Mouse (Mus musculus): ENCODE measurements around the gene Kcnma1. TPM values are rescaled to one million over a fixed set of nuclear protein-coding genes. Genes with fewer than 3 reads are reported as not detected.

Kcnma1 gene
- polyA plus RNA-seq, 1 experiment, result 0.29 TPM

DNA sequence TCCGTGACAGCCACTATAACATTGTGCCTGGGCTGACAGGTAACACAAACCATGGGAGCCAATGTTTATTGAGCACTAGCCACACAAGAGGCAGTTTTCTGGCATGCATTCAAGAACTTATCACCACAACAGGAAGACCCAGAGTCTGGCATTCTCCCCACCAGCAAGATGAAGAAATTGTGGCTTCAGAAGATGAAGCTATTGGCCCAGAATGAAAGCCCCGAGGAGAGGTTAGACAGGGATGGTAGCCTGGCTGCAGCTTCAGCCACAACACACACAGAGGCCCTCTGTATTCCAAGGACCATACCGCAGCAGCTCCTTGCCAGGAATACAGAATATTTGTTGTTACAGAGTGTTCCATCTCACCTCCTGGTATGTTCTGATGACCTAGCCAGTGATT lies 221.6 kb downstream of the Kcnma1 start:
- Histone ChIP-seq H3K4me1 (ENCODE audit: control insufficient read depth, insufficient read depth, insufficient read length) (no peaks in the 10 kb centered on the region), H3K27ac (ENCODE audit: insufficient read depth, low read length) (no peak overlapping the region), H3K27me3 (ENCODE audit: control insufficient read depth, insufficient read depth, low read length) (no peaks in the 10 kb centered on the region), H3K4me3 (ENCODE audit: extremely low read depth, insufficient read depth, insufficient read length) (no peak overlapping the region), H3K36me3 (ENCODE audit: control insufficient read depth, insufficient read depth, low read length) (no peaks in the 10 kb centered on the region)
- TF ChIP-seq POLR2A (IDR thresholded peaks at IDR 0.05; ENCODE audit: low read depth, low read length) (no peak), CTCF (IDR thresholded peaks at IDR 0.05; ENCODE audit: extremely low read depth, insufficient read depth, insufficient read length, insufficient replicate concordance) (no peak)
- 40% methylated on average over 3 of the region's 3 CpGs for WGBS
- no peak for DNase-seq (ENCODE audit: low read depth in 1 of 2, low spot score in 2 of 2)

DNA sequence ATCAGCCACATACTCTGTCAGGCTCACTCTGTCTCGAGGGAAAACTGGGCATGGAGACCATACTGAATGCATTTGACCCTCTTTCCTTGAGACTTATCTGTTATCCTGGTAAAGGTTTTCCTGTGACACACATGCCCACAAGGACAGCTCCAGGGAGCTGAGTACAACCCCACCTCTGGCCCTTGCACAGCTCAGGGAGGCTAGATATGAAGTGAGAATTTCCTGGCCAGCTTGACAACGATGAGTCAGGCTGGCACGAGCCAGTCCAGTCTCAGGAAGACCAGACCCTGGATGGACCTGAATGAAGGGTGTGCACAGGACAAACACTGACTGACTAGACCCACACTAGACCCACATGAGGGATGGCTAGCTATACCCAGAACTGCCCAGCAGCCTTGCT lies 222.2 kb downstream of the Kcnma1 start:
- WGBS, result 52% methylated on average over 3 of the region's 3 CpGs
- no peaks in the 10 kb centered on the region for H3K36me3 ChIP-seq (ENCODE audit: control insufficient read depth, insufficient read depth, low read length)
- H3K4me1 ChIP-seq (ENCODE audit: control insufficient read depth, insufficient read depth, insufficient read length), result no peaks in the 10 kb centered on the region
- no peak overlapping the region for H3K27ac ChIP-seq (ENCODE audit: insufficient read depth, low read length)
- H3K27me3 ChIP-seq (ENCODE audit: control insufficient read depth, insufficient read depth, low read length), result no peaks in the 10 kb centered on the region
- TF ChIP-seq POLR2A (IDR thresholded peaks at IDR 0.05; ENCODE audit: low read depth, low read length) (no peak), CTCF (IDR thresholded peaks at IDR 0.05; ENCODE audit: extremely low read depth, insufficient read depth, insufficient read length, insufficient replicate concordance) (no peak)
- H3K4me3 ChIP-seq (ENCODE audit: extremely low read depth, insufficient read depth, insufficient read length), result no peak overlapping the region
- no peak for DNase-seq (ENCODE audit: low read depth in 1 of 2, low spot score in 2 of 2)

DNA sequence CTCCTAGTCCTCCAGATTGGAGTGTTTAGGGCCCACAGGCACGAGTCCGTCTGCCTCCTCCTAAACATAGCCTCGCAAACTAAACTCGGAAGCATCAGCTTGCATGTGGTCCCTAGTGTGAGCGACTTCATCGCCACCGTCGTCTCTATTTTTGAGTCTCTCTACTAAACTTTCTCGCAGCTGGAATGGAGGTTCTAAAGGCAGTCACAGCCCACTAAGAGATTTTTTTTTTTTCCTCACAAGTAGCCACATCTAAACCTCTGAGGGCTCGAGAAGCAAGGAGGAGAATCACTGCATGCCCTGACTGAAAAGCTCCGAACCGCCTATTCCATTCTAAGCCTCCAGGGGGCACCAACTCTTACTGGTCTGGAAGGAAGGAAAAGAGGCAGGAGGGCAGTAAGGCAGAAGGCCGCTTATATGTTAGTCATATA lies 223.0 kb downstream of the Kcnma1 start:
- no peaks in the 10 kb centered on the region for H3K27me3 ChIP-seq (ENCODE audit: control insufficient read depth, insufficient read depth, low read length)
- H3K4me3 ChIP-seq (ENCODE audit: extremely low read depth, insufficient read depth, insufficient read length), result no peak overlapping the region
- H3K4me1 ChIP-seq (ENCODE audit: control insufficient read depth, insufficient read depth, insufficient read length), result no peaks in the 10 kb centered on the region
- no peak overlapping the region for H3K27ac ChIP-seq (ENCODE audit: insufficient read depth, low read length)
- DNase-seq (ENCODE audit: low read depth in 1 of 2, low spot score in 2 of 2), result no peak
- WGBS, result 55% methylated on average over 13 of the region's 13 CpGs
- no peaks in the 10 kb centered on the region for H3K36me3 ChIP-seq (ENCODE audit: control insufficient read depth, insufficient read depth, low read length)
- no peak for TF ChIP-seq CTCF (IDR thresholded peaks at IDR 0.05; ENCODE audit: extremely low read depth, insufficient read depth, insufficient read length, insufficient replicate concordance)
- no peak for TF ChIP-seq POLR2A (IDR thresholded peaks at IDR 0.05; ENCODE audit: low read depth, low read length)

DNA sequence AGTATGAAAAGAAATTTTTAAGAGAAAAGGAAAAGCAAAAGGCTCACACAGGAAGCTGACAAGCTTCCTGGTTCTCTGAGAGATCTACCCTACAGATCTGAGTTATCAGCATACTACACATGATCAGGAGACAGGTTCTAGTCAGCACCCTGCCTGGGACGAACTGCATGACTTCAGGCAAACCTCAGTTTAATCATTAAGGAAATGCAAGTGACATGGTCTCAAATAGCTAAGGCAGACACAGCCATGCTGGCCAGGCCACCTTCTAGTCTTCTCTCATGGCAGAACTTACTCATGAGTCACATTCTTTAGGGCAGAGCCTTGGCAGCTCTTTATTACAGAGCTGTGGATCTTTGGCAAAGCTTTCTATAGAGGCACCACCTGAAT lies 227.6 kb downstream of the Kcnma1 start:
- no peak overlapping the region for H3K27ac ChIP-seq (ENCODE audit: insufficient read depth, low read length)
- DNase-seq (ENCODE audit: low read depth in 1 of 2, low spot score in 2 of 2), result no peak
- H3K4me1 ChIP-seq (ENCODE audit: control insufficient read depth, insufficient read depth, insufficient read length), result no peaks in the 10 kb centered on the region
- H3K27me3 ChIP-seq (ENCODE audit: control insufficient read depth, insufficient read depth, low read length), result no peaks in the 10 kb centered on the region
- H3K36me3 ChIP-seq (ENCODE audit: control insufficient read depth, insufficient read depth, low read length), result no peaks in the 10 kb centered on the region
- no peak for TF ChIP-seq CTCF (IDR thresholded peaks at IDR 0.05; ENCODE audit: extremely low read depth, insufficient read depth, insufficient read length, insufficient replicate concordance)
- no peak for TF ChIP-seq POLR2A (IDR thresholded peaks at IDR 0.05; ENCODE audit: low read depth, low read length)
- 13% methylated on average over 1 of the region's 1 CpGs for WGBS
- no peak overlapping the region for H3K4me3 ChIP-seq (ENCODE audit: extremely low read depth, insufficient read depth, insufficient read length)

DNA sequence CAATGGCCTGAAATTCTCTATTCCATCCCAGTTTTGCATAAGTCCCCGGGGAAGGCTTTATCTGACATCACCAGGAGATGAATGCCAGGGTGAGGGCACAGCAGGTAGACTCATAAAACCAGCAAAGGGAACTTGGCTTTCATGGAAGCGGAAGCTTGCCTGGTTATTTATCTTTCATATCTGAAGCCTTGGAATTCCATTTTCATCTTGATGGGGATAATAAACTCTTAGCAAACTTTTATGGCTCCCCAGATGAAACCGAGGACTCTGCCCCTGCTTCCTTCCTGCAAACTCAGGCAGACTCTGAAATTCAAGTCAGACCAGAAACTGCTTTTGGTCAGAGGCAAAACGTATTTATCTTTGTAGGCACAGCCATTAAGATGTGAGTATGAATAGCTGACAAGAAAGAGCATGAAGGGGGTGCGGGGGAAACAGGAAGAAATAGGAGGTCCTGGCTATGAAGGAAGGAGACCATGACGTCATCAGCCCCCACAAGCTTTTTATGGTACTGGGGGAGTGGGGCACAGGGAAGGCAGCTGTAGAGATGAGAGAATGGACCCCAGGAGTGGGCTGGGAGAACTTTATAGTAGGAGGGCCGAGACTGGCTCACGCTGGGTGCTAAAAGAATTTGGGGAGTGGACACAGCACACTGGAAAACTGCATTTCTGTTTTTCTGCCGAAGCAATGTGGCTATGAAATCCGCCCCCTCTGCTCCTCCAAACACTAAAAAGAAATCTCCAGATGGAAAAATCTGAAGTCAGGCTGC lies 228.2 kb downstream of the Kcnma1 start:
- H3K4me1 ChIP-seq (ENCODE audit: control insufficient read depth, insufficient read depth, insufficient read length), result no peaks in the 10 kb centered on the region
- TF ChIP-seq CTCF (IDR thresholded peaks at IDR 0.05; ENCODE audit: extremely low read depth, insufficient read depth, insufficient read length, insufficient replicate concordance), result no peak
- TF ChIP-seq POLR2A (IDR thresholded peaks at IDR 0.05; ENCODE audit: low read depth, low read length), result no peak
- H3K27ac ChIP-seq (ENCODE audit: insufficient read depth, low read length), result no peak overlapping the region
- no peaks in the 10 kb centered on the region for H3K36me3 ChIP-seq (ENCODE audit: control insufficient read depth, insufficient read depth, low read length)
- no peak for DNase-seq (ENCODE audit: low read depth in 1 of 2, low spot score in 2 of 2)
- WGBS, result 33% methylated on average over 10 of the region's 10 CpGs
- no peak overlapping the region for H3K4me3 ChIP-seq (ENCODE audit: extremely low read depth, insufficient read depth, insufficient read length)
- no peaks in the 10 kb centered on the region for H3K27me3 ChIP-seq (ENCODE audit: control insufficient read depth, insufficient read depth, low read length)

DNA sequence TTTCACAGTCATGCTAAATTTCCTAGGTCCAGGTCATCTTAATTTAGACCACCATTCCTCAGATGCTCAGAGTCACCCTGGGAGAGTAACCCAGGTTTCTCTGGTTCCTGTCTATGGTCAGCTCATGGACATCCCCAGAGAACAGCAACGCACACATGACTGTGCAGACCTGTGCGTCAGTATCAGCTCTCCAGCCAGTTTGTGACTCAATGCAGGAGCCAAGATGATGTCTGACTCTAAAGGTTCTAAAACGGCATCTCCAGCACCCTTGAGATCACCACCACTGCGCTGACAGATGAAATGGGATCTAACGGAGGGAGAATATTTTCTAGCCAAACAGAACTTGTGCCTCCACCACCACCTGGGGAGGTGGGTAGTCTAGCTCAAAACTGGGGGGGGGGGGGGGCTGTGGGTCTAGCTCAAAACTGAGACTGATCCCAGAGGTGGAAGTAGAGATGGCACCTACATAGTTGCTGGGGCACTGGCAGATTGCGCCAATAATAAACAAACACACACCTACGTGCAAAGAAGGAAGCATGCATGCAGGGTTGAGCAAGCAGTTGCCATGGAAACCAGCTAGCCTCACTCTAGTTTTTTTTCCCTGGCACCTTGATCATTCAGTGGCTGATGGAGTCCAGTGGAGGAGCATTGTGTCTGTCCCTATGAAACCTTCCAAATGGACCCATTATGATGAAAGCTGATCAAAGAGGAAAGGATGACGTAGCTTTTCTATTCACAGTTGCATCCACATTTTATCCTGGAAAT lies 231.3 kb downstream of the Kcnma1 start:
- no peak for DNase-seq (ENCODE audit: low read depth in 1 of 2, low spot score in 2 of 2)
- Histone ChIP-seq H3K27ac (ENCODE audit: insufficient read depth, low read length) (no peak overlapping the region), H3K4me3 (ENCODE audit: extremely low read depth, insufficient read depth, insufficient read length) (no peak overlapping the region), H3K4me1 (ENCODE audit: control insufficient read depth, insufficient read depth, insufficient read length) (no peaks in the 10 kb centered on the region), H3K27me3 (ENCODE audit: control insufficient read depth, insufficient read depth, low read length) (no peaks in the 10 kb centered on the region), H3K36me3 (ENCODE audit: control insufficient read depth, insufficient read depth, low read length) (no peaks in the 10 kb centered on the region)
- TF ChIP-seq POLR2A (IDR thresholded peaks at IDR 0.05; ENCODE audit: low read depth, low read length) (no peak), CTCF (IDR thresholded peaks at IDR 0.05; ENCODE audit: extremely low read depth, insufficient read depth, insufficient read length, insufficient replicate concordance) (no peak)
- 82% methylated on average over 8 of the region's 8 CpGs for WGBS

DNA sequence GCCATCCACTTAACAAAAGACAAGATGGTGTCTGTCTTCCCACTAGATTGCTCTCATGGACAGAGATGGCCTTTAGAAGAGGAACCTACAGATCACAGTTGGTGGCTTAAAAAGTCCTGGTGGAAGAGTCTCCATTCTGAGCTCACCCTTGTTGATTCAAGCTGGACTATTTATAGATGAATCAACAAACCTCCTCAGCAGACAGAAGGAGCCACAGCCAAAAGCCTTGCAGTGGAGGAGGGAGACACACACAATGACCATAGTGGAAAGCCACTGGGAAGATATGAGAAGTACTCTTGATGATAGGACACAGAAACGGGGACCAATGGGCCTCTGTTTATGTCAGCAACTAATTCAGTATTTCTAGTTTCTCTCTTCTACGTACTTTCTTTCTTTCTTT lies 239.7 kb downstream of the Kcnma1 start:
- no peak overlapping the region for H3K27ac ChIP-seq (ENCODE audit: insufficient read depth, low read length)
- no peaks in the 10 kb centered on the region for H3K27me3 ChIP-seq (ENCODE audit: control insufficient read depth, insufficient read depth, low read length)
- 75% methylated on average over 2 of the region's 2 CpGs for WGBS
- TF ChIP-seq POLR2A (IDR thresholded peaks at IDR 0.05; ENCODE audit: low read depth, low read length), result no peak
- no peak for TF ChIP-seq CTCF (IDR thresholded peaks at IDR 0.05; ENCODE audit: extremely low read depth, insufficient read depth, insufficient read length, insufficient replicate concordance)
- no peaks in the 10 kb centered on the region for H3K36me3 ChIP-seq (ENCODE audit: control insufficient read depth, insufficient read depth, low read length)
- H3K4me3 ChIP-seq (ENCODE audit: extremely low read depth, insufficient read depth, insufficient read length), result no peak overlapping the region
- no peak for DNase-seq (ENCODE audit: low read depth in 1 of 2, low spot score in 2 of 2)
- no peaks in the 10 kb centered on the region for H3K4me1 ChIP-seq (ENCODE audit: control insufficient read depth, insufficient read depth, insufficient read length)
